23 mouse cellular contexts compared by ENCODE assay signal in genomic region chr12:103281491-103281890, GRCm38 (mm10). TPM values are rescaled to one million over a fixed set of nuclear protein-coding genes. Genes with fewer than 3 reads are reported as not detected.
DNase-seq lines count a peak whose midpoint lies in the region; ATAC-seq and TF ChIP-seq lines count a peak whose summit lies in the region.
"Had no signal": no experiment of that assay in that cellular context is flagged by ENCODE, and none has a peak within 500 bp of the region (broad histone marks: within the 10 kb centered on the region; RNA-seq: fewer than 3 reads in every experiment).

No protein-coding gene starts in this region.

- no peak overlapping the region for H3K9ac ChIP-seq in intestine, embryonic 15.5 days
- no peak overlapping the region for H3K9ac ChIP-seq in intestine, postnatal 0 days (ENCODE audit: low read depth, low read length)
- no peak overlapping the region for H3K9ac ChIP-seq in liver, postnatal 0 days (replicated peaks)
- H3K9ac ChIP-seq in liver, embryonic 12.5 days: no peak overlapping the region
- H3K9ac ChIP-seq: forebrain, postnatal 0 days; heart, embryonic 13.5 days; hindbrain, embryonic 14.5 days had no signal

- H3K36me3 ChIP-seq in intestine, embryonic 15.5 days: no peaks in the 10 kb centered on the region
- no peaks in the 10 kb centered on the region for H3K36me3 ChIP-seq in intestine, postnatal 0 days (ENCODE audit: control insufficient read depth, insufficient read depth)
- no peaks in the 10 kb centered on the region for H3K36me3 ChIP-seq in liver, postnatal 0 days (replicated peaks; ENCODE audit: insufficient read depth, low read length)
- H3K36me3 ChIP-seq in liver, embryonic 12.5 days: no peaks in the 10 kb centered on the region
- H3K36me3 ChIP-seq: heart, embryonic 13.5 days; midbrain, embryonic 10.5 days had no signal

- peak; percentile 46 for ATAC-seq in intestine, embryonic 15.5 days
- ATAC-seq in intestine, postnatal 0 days: no peak
- peak; percentile 55; the same call in 1 of the 2 replicates for ATAC-seq in liver, postnatal 0 days
- no peak for ATAC-seq in liver, embryonic 12.5 days
- ATAC-seq: forebrain, postnatal 0 days had no signal

- no peak overlapping the region for H3K4me3 ChIP-seq in intestine, embryonic 15.5 days (replicated peaks)
- no peak overlapping the region for H3K4me3 ChIP-seq in intestine, postnatal 0 days (ENCODE audit: low read depth, low read length)
- H3K4me3 ChIP-seq in liver, postnatal 0 days (ENCODE audit: low read depth, low read length): no peak overlapping the region
- no peak overlapping the region for H3K4me3 ChIP-seq in liver, embryonic 12.5 days
- H3K4me3 ChIP-seq: heart, embryonic 13.5 days; midbrain, embryonic 10.5 days had no signal

- TF ChIP-seq EP300 in liver, postnatal 0 days (IDR thresholded peaks at IDR 0.05; ENCODE audit: low read depth): no peak

- no peak overlapping the region for H3K27ac ChIP-seq in intestine, embryonic 15.5 days
- no peak overlapping the region for H3K27ac ChIP-seq in intestine, postnatal 0 days (ENCODE audit: low read depth, low read length)
- no peak overlapping the region for H3K27ac ChIP-seq in liver, postnatal 0 days (ENCODE audit: low read depth)
- H3K27ac ChIP-seq in liver, embryonic 12.5 days: no peak overlapping the region
- H3K27ac ChIP-seq: heart, embryonic 13.5 days; hindbrain, embryonic 14.5 days; macrophage; midbrain, embryonic 10.5 days had no signal

- H3K9me3 ChIP-seq in intestine, embryonic 15.5 days: no peaks in the 10 kb centered on the region
- H3K9me3 ChIP-seq in intestine, postnatal 0 days (ENCODE audit: control insufficient read depth): no peaks in the 10 kb centered on the region
- H3K9me3 ChIP-seq in liver, postnatal 0 days (ENCODE audit: low read length): no peaks in the 10 kb centered on the region
- no peaks in the 10 kb centered on the region for H3K9me3 ChIP-seq in liver, embryonic 12.5 days (replicated peaks)
- H3K9me3 ChIP-seq: heart, embryonic 13.5 days had no signal

- WGBS in intestine, embryonic 15.5 days: 30% methylated on average over 2 of the region's 2 CpGs
- 44% methylated on average over 2 of the region's 2 CpGs for WGBS in intestine, postnatal 0 days
- 41% methylated on average over 2 of the region's 2 CpGs for WGBS in liver, postnatal 0 days (ENCODE audit: insufficient replicate concordance)
- WGBS in liver, embryonic 12.5 days (ENCODE audit: insufficient replicate concordance): 39% methylated on average over 2 of the region's 2 CpGs

- DNase-seq in liver, postnatal 0 days: no peak
- peak; percentile 4 for DNase-seq in fat pad, adult 2 months (ENCODE audit: extremely low read depth, low read depth, low spot score)
- DNase-seq in B cell, adult 2 months: no peak
- no peak for DNase-seq in adrenal gland, postnatal 25 days
- DNase-seq: cerebellum, adult 11 months; forebrain, postnatal 0 days; left cerebral cortex, postnatal 4 days; right cerebral cortex, postnatal 25 days; thymus, postnatal 14 days had no signal

- H3K27me3 ChIP-seq in intestine, embryonic 15.5 days (replicated peaks): no peaks in the 10 kb centered on the region
- H3K27me3 ChIP-seq in intestine, postnatal 0 days (replicated peaks; ENCODE audit: control insufficient read depth, insufficient read depth, low read length): no peaks in the 10 kb centered on the region
- H3K27me3 ChIP-seq in liver, postnatal 0 days (ENCODE audit: insufficient read depth, low read length): no peaks in the 10 kb centered on the region
- H3K27me3 ChIP-seq in liver, embryonic 12.5 days (replicated peaks): no peaks in the 10 kb centered on the region

- no peak overlapping the region for H3K4me2 ChIP-seq in intestine, embryonic 15.5 days (replicated peaks)
- H3K4me2 ChIP-seq in intestine, postnatal 0 days (replicated peaks; ENCODE audit: low read depth): no peak overlapping the region
- no peak overlapping the region for H3K4me2 ChIP-seq in liver, postnatal 0 days (ENCODE audit: low read depth, low read length)
- H3K4me2 ChIP-seq in liver, embryonic 12.5 days: no peak overlapping the region
- H3K4me2 ChIP-seq: heart, embryonic 13.5 days; hindbrain, embryonic 14.5 days had no signal

- TF ChIP-seq CTCF in intestine, postnatal 0 days (IDR thresholded peaks at IDR 0.05; ENCODE audit: low read depth): no peak
- no peak for TF ChIP-seq CTCF in liver, postnatal 0 days (IDR thresholded peaks at IDR 0.05; ENCODE audit: low read depth)

- H3K4me1 ChIP-seq in intestine, embryonic 15.5 days (replicated peaks): peaks cover 7% of the 10 kb centered on the region; the same call in 1 of the 2 replicates
- H3K4me1 ChIP-seq in intestine, postnatal 0 days (replicated peaks; ENCODE audit: control insufficient read depth, insufficient read depth, low read length): no peaks in the 10 kb centered on the region
- no peaks in the 10 kb centered on the region for H3K4me1 ChIP-seq in liver, postnatal 0 days (ENCODE audit: insufficient read depth)
- no peaks in the 10 kb centered on the region for H3K4me1 ChIP-seq in liver, embryonic 12.5 days
- H3K4me1 ChIP-seq: heart, embryonic 13.5 days had no signal

RNA-seq across cellular contexts. Expression of gene Fam181a, which starts 29.3 kb away (rescaled TPM):
- polyA plus RNA-seq in intestine, embryonic 15.5 days (2015; fragmentation: Nextera tagmentation; extraction: Ambion mirVana): 0.13 TPM in 1 of 2 replicates, not detected in the other
- not detected in 2 replicates for polyA plus RNA-seq in intestine, postnatal 0 days (2015; fragmentation: Nextera tagmentation; extraction: Ambion mirVana)
- polyA plus RNA-seq in liver, postnatal 0 days (2015; fragmentation: Nextera tagmentation; extraction: Ambion mirVana): not detected in 2 replicates
- not detected in 2 replicates for polyA plus RNA-seq in liver, embryonic 12.5 days (2016; fragmentation: Nextera tagmentation; extraction: Ambion mirVana)
- not detected in 2 replicates for total RNA-seq in adrenal gland, postnatal 25 days (2021)
- total RNA-seq: adrenal gland, postnatal 10 days; gastrocnemius, adult 8-10 months; heart, postnatal 36 days; neutrophil, adult 5-6 weeks had no signal
- polyA plus RNA-seq: embryonic facial prominence, embryonic 14.5 days; heart, embryonic 13.5 days; intestine, embryonic 14.5 days; macrophage; spleen, adult 2 months had no signal

RNA-seq across cellular contexts. Expression of gene Prima1, which starts 39.5 kb away (rescaled TPM):
- polyA plus RNA-seq in intestine, embryonic 15.5 days (2015; fragmentation: Nextera tagmentation; extraction: Ambion mirVana): 1.1 and 1.4 TPM in 2 replicates
- polyA plus RNA-seq in intestine, postnatal 0 days (2015; fragmentation: Nextera tagmentation; extraction: Ambion mirVana): 0.44 and 0.51 TPM in 2 replicates
- not detected in 2 replicates for polyA plus RNA-seq in liver, postnatal 0 days (2015; fragmentation: Nextera tagmentation; extraction: Ambion mirVana)
- not detected in 2 replicates for polyA plus RNA-seq in liver, embryonic 12.5 days (2016; fragmentation: Nextera tagmentation; extraction: Ambion mirVana)
- 1.4 and 1.8 TPM in 2 replicates for total RNA-seq in adrenal gland, postnatal 25 days (2021)
- total RNA-seq: neutrophil, adult 5-6 weeks had no signal
- polyA plus RNA-seq: macrophage; spleen, adult 2 months had no signal

Comparison
In these comparisons a context has a peak if more than half of its experiments do, and no peak if none do; other contexts are left out.
1. ATAC-seq: peak in intestine, embryonic 15.5 days (single experiment) and liver, postnatal 0 days (single experiment); none in intestine, postnatal 0 days (single experiment) and liver, embryonic 12.5 days (single experiment).